Mouse (Mus musculus) 3134 (cell line): ENCODE measurements around the gene Mmel1.

ENCODE experiments used
- DNase-seq: peaks from one replicate; pipeline ENCODE4 v3.0.0-alpha.2; 2011; ENCODE audit warnings: low spot score; ENCODE audit not compliant: insufficient read length; ENCODE audit errors: extremely low read depth

The Mmel1 gene

GRCm38 (mm10) chr4:154869440-154869839 lies at the start of gene Mmel1:
Gene Mmel1, plus strand, starts transcription at chr4:154869585.
- DNase-seq: no peak

- no peak for DNase-seq
Measured at GRCm38 (mm10) chr4:154825662-154826061, 43.7 kb upstream of the Mmel1 start.

GRCm38 (mm10) chr4:154826224-154826623 lies 43.2 kb upstream of the Mmel1 start:
- no peak for DNase-seq

- DNase-seq: no peak
Measured at GRCm38 (mm10) chr4:154827181-154827580, 42.2 kb upstream of the Mmel1 start.

GRCm38 (mm10) chr4:154827861-154828610 lies 41.3 kb upstream of the Mmel1 start:
- DNase-seq: no peak

- DNase-seq: no peak
Measured at GRCm38 (mm10) chr4:154831915-154832573, 37.3 kb upstream of the Mmel1 start.

GRCm38 (mm10) chr4:154836183-154836915 lies 33.0 kb upstream of the Mmel1 start:
- DNase-seq: no peak

GRCm38 (mm10) chr4:154837170-154837569 lies 32.2 kb upstream of the Mmel1 start, which contains the start of gene Ttc34:
Gene Ttc34, plus strand, starts transcription at chr4:154837459.
- no peak for DNase-seq

GRCm38 (mm10) chr4:154838741-154839140 lies 30.6 kb upstream of the Mmel1 start:
- DNase-seq: no peak

GRCm38 (mm10) chr4:154839406-154839805 lies 30.0 kb upstream of the Mmel1 start:
- DNase-seq: no peak

GRCm38 (mm10) chr4:154852696-154853095 lies 16.7 kb upstream of the Mmel1 start:
- no peak for DNase-seq

GRCm38 (mm10) chr4:154853881-154854280 lies 15.5 kb upstream of the Mmel1 start:
- DNase-seq: no peak

- DNase-seq: no peak
Measured at GRCm38 (mm10) chr4:154854676-154855345, 14.6 kb upstream of the Mmel1 start.

- DNase-seq: no peak
Measured at GRCm38 (mm10) chr4:154855721-154856479, 13.5 kb upstream of the Mmel1 start.

GRCm38 (mm10) chr4:154856480-154856837 lies 12.9 kb upstream of the Mmel1 start:
- no peak for DNase-seq

GRCm38 (mm10) chr4:154856882-154857281 lies 12.5 kb upstream of the Mmel1 start:
- no peak for DNase-seq

- no peak for DNase-seq
Measured at GRCm38 (mm10) chr4:154857366-154858240, 11.8 kb upstream of the Mmel1 start.

GRCm38 (mm10) chr4:154858601-154859000 lies 10.8 kb upstream of the Mmel1 start:
- no peak for DNase-seq

- DNase-seq: no peak
Measured at GRCm38 (mm10) chr4:154861967-154862366, 7.4 kb upstream of the Mmel1 start.
